Mouse (Mus musculus) natural killer cell, adult 2 months (primary cell): ENCODE data around the gene Agpat4.

Source experiments
- DNase-seq, 2 experiments: peaks; one replicate each; pipeline ENCODE4 v3.0.0; 2022; ENCODE audit warnings: low spot score in 2 of 2

The Agpat4 gene

GRCm38 (mm10) chr17:12118561-12118925 lies at the start of gene Agpat4:
Gene Agpat4 (plus strand): TSS chr17:12118704.
- DNase-seq, result peak in 1 of 2 experiments; percentile 11

DNA sequence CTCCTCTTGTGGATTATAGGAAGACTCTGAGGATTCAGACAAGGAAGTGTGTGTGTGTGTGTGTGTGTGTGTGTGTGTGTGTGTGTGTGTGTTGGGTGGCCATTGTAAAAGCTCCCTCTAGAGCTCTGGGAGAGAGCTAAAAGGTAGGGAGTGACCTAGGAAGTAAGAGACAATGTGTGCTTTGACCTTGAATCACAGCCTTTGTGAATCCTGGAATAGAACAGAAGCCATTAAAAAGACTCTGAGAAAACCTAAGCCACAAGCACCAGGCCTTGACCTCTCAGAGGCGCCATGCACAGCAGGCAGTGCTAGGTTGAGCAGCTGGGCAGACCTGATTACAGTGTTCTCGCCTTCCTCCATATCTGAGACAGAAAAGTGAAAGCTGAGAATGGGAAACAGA lies 41.7 kb upstream of the Agpat4 start:
- DNase-seq, result no peak

DNA sequence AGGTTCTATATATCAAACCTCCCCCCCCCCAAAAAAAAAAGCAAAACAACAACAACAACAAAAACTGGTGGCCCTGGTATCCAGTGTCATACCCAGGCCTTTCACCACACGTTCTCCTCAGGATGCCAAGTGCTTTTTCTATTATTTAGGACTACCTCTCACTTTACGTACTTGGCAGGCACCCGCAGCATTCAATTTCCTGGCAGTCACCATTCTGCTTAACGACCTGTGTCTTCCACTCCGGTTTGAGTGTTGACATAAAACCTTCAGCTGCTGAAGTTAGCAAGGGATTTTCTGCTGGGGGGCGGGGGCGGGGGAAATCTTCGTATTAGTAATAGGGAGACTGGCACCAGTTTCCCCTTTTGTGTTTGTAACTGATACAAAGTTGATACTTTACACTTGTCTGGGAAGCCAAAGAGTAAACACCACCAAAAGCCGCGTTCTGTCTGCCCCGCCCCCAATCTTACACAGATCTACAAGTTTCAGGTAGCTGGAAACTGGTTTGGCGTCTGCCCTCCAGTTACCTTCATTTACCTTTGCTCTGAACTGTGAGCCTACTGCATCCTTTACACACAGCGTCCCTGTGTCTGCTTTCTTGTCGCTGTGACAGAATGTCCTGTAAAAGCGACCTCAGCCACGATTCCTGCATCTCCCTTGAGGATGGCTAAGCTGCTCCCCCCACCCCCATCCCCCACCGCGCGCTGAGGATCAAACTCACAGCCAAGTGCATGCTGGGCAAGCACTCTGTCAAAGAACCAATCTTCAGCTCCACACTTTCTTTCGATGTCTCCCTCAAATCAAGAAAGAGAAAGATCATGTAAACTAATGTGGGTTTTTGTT lies 37.6 kb upstream of the Agpat4 start:
- no peak for DNase-seq

DNA sequence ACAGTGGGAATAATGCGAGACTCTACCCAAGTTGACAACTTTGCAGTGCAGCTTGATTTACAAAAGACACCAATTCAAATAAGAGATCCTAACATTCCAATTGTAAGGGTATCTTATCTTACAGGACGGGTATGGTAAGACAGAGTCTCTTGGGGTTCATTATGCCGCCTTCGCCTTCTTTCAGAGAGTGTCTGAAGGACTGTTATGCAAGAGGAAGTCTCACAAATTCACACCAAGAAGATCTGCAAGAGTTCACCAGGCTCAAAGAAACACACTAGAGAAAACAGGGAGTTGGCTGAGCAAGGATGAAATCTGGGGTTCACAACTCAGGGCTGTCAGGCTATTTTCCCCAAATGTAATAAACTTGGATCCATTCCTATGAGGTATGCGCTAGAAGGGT lies 36.3 kb upstream of the Agpat4 start:
- DNase-seq, result no peak

DNA sequence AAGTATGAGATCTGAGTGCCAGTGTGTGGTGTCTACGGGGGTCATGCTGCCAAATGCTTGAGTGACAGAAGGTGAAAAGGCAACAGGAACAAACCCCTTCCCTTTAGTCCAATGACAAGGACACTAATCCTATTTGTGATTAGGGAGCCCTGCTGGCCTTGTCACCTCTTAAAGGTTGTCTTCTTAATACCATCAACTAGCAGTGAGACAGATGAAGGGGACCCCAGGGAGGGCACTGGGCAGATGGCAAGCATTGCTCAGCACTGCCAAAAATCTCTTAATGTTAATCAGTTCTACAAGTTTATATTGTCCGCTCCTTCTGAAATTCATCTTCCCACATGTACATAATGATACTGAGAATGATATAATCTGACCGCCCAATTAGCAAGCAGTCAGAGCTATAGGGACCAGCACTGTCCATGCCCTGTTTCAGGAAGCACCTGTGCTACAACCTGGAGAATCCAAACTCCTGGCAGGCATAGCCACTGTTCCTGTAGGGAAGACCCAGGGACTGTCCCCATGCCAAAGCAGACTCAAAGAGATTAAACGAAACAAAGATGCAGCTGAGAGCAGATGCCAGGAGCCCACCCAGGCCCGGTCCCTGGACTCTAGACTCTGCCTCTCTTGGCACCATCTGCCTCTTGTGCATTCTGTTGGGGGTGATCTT lies 28.1 kb upstream of the Agpat4 start:
- DNase-seq, result no peak

- no peak for DNase-seq
Measured at GRCm38 (mm10) chr17:12092901-12093564, 25.5 kb upstream of the Agpat4 start.

- DNase-seq, result no peak
Measured at GRCm38 (mm10) chr17:12094016-12094415, 24.5 kb upstream of the Agpat4 start.

DNA sequence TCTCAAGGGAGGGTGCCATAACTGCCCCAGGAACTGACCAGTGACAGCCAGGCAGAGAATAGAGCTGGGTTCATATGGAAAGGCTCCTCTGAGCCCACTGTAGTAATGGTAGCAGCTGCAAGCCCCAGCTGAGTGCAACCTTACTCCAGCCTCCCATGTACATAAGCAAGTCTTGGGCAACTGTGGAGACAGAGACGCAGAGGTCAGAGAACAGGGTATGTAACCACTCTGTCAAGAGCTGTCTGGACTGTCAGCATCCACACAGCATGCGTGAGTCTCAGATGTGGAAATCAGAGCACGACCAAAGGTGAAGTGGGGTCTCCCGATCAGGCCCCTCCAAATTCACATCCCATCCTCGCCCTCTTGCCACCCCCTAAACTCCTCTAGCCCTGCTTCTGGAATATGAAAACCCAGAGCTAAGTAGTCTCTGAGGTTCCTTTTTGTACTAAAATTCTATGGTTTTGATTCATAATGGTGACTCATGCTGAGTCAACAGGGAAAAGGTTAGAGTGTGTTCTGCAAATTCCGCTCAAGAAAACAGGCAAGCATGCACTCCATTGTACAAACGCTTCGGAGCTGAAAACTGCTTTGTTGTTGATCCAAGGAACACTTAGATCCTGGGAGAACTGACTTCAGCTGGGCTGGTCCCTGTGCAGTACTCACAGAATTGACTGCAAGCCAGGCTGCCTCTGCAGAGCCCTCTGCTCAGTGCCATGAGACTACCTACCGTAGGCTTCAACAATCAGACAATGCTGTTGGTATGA lies 23.5 kb upstream of the Agpat4 start:
- DNase-seq, result no peak

- DNase-seq, result peak in 1 of 2 experiments; percentile 5
Measured at GRCm38 (mm10) chr17:12099415-12099814, 19.1 kb upstream of the Agpat4 start.

GRCm38 (mm10) chr17:12102326-12102725 lies 16.2 kb upstream of the Agpat4 start:
- no peak for DNase-seq

DNA sequence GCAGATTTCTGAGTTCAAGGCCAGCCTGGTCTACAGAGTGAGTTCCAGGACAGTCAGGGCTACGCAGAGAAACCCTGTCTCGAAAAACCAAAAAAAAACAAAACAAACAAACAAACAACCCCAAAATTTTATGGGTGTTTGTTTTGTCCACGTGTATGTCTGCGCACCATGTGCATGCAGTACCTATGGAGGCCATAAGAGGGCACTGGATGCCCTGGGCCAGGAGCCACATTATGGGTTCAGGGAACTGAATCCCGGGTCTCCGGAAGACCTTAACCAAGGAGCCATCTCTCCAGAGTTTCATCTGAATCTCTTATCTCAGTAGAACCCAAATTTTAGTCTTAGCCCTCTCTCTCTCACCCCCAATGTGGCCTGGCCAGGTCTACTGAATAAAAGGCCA lies 14.7 kb upstream of the Agpat4 start:
- DNase-seq, result no peak

DNA sequence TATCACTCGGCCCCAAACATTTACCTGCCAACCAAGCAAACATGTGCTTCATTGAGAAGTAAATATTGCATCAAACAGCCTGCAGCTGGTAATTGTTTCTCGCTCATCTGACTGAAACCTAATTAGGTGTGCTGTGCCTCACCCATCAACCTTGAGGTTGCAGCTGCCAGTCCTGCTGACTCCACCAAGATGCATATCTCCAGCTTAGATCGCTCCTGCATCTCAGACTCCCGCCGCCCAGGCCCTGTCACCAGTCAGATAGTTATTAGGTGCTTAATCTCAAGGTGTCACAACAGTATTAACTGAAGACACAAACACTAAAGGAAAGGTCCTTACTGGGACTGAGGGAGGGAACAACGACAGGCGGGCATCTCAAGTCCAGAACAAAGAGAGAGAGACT lies 14.3 kb upstream of the Agpat4 start:
- DNase-seq, result no peak

DNA sequence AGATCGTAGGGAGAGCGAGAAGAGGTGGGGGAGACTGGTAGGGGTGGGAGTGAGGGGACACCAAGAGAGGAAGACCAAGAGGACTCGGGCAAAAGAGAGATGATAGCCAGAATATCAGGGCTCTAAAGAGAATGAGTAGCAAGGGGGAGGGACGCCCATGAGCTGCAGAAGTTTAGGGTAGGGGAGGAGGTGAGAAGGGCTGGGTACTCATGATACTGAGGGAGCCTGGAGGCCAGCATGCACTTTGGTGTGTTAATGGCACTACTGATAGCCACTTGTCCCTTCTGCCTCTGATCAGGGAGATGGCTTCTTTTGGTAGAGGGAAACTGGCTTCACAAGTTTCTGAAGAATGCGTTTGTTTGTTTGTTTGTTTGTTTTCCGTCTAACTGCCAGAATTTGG lies 13.8 kb upstream of the Agpat4 start:
- no peak for DNase-seq

DNA sequence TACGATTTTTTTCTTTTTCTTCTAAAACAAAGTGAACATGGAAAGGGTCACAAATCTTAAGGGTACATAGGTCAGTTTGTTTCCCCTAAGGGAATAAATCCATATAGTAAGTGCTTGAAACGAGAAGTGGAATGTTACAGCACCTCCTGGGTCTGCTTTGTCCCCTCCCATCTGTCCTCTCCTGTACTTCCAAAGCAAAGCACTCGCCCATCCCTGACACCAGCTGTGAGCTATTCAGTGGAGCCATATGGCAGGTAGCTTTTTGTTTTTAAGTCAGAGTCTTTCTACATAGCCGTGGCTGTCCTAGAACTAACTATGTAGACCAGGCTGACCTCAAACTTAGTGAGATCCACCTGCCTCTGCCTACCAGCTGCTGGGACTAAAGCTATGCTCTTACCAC lies 12.2 kb upstream of the Agpat4 start:
- DNase-seq, result no peak

DNA sequence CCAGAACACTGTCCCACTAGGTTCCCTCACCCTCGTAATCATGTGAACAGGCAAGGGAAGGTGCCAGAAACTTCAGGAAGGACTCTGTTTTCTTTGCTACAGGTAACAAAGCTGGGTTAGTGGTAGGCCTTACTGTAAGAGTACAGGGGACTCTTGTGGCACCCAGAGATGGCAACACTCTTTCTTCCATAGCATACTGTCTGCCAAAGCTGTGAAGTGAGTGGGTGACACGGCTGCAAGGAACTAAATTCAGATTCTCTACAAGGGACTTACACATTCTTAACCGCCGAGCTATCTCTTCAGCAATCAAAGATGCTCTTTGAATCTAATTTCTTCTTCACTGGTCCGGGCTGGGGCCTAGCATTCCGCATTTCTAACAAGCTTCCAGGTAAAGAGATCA lies 4.9 kb upstream of the Agpat4 start:
- no peak for DNase-seq

DNA sequence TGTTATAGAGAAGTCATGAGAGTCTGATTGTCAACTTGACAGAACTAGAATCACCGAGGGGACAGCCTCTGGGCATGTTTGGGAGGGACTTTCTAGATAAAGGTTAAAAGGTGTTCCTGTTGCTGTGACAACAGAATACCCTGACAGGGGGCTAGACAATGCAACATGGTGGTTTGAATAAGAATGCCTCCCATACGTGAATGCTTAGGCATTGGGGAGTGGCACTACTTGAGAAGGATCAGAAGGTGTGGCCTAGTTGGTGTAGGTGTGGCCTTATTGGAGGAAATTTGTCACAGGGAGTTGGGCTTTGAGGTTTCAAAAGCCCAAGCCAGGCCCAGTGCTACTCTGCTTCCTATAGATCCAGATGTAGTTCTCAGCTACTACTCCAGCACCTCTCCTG lies 3.4 kb upstream of the Agpat4 start:
- no peak for DNase-seq

DNA sequence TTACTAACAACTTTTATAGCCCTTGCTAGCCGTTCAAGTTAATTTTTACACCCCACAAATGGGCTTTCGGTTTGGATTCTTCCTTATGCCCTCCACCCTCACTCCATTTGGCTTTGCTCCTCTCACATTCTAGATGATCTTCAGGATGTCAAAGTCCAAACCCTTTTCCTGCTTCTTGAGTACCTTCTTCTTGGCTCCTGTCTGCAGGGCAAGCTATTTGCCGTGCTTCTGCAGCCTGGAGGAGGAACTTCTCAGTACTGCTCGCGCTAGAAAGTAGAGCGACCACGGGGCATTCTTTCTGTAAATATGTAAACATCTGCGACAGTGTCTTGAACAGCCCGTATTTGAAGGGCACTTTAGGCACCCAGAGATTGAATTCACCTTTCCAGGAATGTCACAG lies 373 bp upstream of the Agpat4 start:
- DNase-seq, result peak; percentile 0 to 4

GRCm38 (mm10) chr17:12118926-12119641 lies 580 bp downstream of the Agpat4 start:
- DNase-seq, result peak; percentile 67 to 80

- peak; percentile 8 to 33 for DNase-seq
Measured at GRCm38 (mm10) chr17:12119675-12120074, 1.2 kb downstream of the Agpat4 start.

GRCm38 (mm10) chr17:12120268-12120667 lies 1.8 kb downstream of the Agpat4 start:
- no peak for DNase-seq

DNA sequence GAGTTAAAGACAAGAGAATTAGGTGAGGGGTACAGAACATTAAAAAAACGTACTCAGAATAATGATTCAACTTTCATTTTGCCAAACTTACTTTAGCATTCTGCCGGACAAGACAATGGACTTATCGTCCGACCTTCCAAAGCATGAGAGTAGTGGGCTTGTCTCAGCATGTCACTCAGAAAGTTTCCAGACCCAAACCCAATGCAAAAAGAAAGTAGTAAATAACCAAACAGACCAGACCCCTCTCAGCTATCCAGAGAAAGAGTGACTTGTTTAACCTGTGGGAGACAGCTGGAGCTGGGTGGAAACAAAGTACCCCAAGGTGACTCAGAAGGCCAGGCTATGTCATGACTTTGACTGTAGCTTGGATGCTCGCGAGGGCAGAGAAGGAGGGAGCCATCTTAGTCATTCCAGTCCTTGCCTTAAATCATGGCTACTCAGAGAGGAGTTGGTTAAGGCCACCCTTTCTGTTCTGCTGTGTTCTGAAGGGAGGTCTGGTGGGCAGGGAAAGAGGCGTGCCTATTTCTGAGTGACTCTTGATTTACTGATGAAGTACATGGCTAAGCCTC lies 2.8 kb downstream of the Agpat4 start:
- DNase-seq, result no peak
